Mouse (Mus musculus) cerebellum, adult (tissue): Measurements from ENCODE around the gene Svbp.
A peak's percentile ranks its signal among the peaks of the same experiment; 100 is the strongest.

Source experiments
- ATAC-seq: cut with Nextera tagmentation; 2 replicates; pipeline ENCODE4 v1.9.2; 2017; ENCODE audit warnings: mild to moderate bottlenecking, moderate library complexity, mixed read lengths; ENCODE audit not compliant: insufficient number of reproducible peaks, low FRiP score, low TSS enrichment

Svbp gene

DNA sequence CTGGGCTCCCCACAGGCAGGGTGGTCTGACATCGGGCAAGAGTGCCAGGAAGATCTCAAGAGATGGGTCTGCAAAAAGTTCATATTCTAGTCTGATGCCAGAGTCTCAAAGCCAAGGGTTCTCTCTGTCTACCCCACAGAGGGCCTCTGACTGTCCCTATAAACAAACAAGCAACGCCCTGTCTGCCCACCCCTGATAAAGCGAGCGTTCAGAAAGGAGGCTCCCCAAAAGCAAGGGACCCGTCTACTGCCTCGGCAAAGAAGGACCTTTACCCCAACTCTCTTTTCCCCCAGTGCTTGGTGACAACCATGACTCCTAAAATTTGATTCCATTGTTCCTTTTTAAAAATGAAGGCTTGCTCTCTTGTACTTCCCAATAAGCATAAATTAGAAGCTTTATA, 5.2 kb upstream of the Svbp start, which contains the start of gene Ermap:
Gene Ermap (minus strand): TSS at position 148 of the 400 bp plus-strand sequence.
- no peak for ATAC-seq

DNA sequence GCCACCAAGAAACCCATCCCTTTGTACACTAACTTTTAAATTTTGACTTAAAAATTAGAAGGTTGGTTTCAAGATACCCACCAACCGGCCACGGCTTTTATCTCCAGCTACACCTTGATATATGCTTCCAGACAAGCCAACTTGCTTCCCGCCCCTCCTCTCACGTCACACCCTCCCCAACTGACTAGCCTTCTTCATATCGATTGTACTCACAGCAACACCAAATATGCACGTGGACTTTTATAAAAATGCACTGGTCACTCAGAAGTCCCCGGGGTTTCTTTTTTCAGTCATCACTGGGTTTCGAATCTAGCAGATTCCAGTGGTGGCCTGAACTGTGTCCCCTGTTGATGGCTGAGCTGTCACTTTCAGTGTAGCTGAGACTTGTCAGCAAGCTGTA, 4.5 kb upstream of the Svbp start:
- no peak for ATAC-seq

DNA sequence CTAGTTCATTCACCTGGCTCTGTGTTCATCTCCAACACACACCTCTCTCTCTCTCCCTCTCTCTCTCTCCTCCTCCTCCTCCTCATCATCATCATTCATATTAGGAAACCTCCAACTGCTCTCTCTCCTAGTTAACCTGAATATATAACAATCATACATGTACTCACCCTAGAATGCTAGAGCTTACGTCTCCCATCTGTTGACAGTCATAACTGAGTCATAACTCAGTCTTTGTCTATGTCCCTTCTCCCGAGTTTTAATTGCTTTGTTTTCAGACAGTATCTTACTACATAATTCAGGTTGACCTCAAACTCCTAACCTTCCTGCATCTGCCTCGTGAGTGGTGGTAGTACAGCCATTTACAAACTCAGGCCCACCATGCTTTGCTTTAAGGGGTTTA, 3.8 kb upstream of the Svbp start:
- no peak for ATAC-seq

DNA sequence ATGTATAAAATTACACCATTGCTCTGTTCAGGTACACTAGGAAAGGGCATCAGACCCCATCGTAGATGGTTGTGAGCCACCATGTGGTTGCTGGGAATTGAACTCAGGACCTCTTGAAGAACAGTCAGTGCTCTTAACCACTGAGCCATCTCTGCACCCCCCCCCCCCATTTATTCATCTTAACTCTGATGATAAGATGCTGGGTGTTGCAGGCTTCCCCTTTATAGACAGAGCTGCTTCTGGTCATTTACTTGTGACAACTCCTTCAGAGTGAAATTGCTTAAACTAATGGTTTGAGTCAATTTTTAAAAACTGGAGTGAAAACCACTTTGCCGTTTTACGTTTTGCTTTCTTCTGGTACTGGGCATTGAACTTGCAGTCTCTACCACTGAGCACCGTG, 2.3 kb upstream of the Svbp start:
- ATAC-seq = no peak

DNA sequence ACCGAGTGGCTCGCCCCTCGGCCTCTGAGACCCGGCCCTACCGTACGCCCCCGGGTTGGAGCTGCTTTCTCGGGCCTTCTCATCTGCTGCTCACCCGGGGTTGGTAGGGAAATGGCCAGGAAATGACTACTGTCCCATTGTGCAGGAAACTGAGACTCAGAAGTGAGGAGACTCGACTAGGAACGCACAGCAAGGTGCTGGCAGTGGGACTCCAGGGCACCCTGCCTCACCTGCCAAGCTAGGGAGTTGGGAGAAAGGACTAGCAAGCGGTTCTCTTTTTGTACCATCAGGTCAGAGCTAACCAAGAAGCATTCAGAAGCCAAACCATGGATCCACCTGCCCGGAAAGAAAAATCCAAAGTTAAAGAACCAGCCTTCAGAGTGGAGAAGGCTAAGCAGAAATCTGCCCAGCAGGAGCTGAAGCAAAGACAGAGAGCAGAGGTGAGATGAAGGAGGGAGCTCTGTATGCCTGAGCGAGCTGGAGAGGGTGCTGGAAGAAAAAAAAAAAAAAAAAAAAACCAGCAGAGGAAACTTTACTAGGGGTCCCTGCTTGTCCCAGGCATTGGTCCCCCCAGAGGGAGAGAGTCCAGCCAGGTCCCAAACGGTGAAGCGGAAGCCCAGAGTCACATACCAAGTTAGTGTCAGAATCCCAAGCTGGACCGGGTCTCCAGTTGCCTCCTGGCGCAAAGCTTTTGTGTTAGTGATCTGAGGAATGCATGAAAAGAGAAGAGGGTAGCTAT, 645 bp downstream of the Svbp start:
- ATAC-seq = peak; percentile 59

DNA sequence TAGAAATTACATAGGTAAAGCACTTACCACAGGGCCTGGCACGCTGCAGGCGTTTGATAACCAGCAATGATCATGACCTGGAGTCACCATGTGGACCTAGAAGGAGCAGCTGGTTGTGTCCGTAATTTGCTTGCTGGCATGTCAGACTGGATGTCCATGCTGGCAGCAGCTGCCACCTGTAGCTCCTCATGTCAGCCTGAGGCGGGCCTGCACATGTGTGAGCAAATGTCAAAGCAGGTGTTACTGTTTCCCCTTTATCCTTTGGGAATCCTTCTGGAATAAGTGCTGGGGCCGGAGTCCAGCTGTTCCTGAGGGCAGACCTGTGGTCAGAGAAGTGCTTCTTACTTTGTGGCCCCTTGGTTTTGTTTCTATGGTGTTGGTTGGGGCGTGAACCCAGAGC, 3.0 kb downstream of the Svbp start:
- no peak for ATAC-seq

DNA sequence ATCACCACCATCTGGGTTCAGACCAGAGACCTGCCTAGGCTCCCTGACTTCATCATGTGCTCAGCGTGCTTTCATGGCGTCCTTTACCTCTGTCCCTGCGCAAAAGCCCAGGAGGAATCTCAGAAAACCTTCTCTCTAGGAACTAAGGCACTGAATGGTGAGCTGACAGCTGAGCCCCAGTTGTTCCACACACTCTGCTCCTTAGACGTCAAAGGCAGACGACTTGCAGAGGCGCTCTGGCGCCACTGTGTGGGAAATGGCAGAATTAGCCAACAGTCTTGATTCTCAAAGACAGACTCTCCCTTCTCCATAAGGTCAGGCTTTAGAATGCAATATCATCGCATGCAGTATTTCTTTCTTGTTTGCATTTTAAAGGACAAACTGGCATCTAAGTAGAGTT, 9.6 kb downstream of the Svbp start:
- no peak for ATAC-seq

DNA sequence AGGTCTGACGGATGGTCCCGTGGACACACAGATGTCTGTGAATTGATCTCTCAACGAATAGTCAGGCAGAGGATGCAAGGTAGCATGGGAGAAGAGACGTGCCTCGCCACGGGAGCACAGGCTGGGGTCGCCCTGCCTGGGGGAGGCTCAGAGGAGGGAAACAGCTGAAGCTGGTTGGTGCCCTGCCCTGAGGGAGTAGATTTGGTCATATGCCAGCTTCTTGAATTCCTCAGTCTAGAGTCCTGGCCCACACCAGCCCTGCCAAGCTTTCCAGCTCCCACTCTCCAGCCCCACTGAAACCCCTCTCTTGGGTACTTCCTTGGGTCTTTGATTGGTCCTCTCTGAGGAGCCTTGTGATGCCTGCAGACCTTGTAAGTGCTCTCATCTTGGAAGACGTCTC, 21.6 kb downstream of the Svbp start:
- ATAC-seq = no peak

DNA sequence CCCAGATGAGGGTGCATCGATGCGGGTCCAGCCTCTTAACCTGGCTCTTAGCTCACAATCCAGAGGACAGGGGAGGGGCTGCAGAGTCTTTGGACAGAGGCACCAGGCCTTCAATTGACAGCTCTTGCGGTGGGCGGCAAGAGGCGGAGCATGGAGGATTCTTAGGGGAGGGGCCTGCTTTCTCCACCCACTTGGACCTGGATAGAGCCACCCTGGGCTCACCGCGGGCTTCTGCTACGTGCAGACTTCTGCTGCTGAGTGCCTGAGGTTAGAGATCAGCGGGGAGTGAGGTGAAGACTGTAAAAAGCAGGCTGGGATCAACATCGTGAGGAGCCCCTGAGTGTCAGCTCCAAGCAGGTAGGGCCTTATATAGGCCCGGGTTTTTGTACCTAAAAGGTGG, 23.1 kb downstream of the Svbp start, which contains the start of gene Tmem269:
Gene Tmem269 (minus strand): TSS at position 49 of the 400 bp plus-strand sequence.
- ATAC-seq = no peak

DNA sequence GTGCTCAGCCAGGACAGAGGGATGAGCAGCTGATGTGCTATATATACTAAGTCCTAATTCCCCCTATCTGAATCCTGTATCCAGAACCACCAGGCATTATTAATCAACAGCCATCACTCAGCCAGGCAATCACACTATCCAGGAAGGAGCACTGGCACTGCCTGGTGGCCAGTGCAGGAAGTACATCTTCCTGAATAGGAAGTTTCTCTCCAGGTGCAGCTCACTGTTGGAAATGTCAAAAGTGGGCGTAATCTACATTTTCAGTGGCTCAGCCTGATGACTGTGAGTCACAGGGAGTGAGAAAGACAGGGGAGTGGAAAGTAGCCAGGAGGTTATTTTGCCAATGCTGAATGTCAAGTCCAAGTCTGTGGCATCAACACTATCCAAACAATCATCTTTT, 28.6 kb downstream of the Svbp start:
- ATAC-seq = peak; percentile 60; the same call in 1 of the 2 replicates

DNA sequence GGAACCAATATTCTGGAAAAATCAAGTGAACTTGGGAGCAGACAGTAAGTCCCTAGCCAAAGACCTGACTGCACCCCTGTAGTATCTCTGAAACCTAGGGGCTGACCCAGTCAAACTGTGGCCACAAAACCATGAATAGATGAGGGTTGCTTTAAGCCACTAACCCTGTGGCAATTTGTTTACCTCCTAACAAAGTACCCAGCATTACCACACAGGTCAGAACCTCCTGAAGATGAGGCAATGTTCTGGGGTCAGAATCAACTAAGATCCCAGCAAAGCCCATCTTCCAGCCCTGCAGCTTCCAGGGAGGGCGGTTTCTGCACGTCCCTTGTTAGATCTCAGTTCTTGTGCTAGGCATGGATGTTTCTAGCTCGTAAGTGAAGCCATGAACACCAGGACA, 29.4 kb downstream of the Svbp start:
- ATAC-seq = no peak

DNA sequence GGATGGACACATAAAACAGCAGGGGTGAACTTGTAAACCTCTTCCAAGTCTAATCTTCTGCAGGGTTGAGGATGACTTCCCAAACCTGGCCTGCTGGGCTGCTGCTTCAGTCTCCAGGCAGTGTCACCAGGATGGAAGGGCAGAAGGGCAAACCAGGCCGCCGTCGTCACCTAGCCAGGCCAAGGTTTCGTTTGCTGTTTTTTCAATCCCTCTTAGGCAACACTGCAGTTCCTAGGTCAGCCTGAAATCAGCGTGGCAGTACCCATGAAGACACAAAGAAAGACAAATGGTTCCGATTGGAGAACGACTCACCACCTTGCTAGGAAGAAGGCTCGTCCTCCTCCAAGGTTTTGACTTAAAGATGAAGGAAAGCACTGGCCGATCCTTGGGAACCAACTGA, 30.6 kb downstream of the Svbp start:
- no peak for ATAC-seq

DNA sequence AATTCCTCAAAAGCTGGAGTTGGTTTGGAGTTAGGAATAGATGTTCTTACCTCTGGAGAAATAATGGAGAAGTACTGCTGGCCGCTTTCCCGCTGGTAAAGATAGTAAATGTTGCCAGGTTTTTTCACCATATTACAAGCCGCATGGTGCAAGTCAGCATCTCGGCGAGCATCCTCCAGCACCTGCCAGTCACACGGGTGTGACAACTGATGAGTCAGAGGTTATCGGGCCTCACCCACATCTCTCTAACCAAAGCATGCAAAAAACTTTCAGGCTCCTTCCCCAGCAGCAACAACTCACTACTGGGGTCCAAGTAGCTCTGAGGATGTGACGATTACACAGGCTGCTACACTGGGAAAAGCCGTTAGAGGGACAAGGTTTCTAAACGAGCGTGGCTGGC, 31.6 kb downstream of the Svbp start:
- ATAC-seq = no peak

DNA sequence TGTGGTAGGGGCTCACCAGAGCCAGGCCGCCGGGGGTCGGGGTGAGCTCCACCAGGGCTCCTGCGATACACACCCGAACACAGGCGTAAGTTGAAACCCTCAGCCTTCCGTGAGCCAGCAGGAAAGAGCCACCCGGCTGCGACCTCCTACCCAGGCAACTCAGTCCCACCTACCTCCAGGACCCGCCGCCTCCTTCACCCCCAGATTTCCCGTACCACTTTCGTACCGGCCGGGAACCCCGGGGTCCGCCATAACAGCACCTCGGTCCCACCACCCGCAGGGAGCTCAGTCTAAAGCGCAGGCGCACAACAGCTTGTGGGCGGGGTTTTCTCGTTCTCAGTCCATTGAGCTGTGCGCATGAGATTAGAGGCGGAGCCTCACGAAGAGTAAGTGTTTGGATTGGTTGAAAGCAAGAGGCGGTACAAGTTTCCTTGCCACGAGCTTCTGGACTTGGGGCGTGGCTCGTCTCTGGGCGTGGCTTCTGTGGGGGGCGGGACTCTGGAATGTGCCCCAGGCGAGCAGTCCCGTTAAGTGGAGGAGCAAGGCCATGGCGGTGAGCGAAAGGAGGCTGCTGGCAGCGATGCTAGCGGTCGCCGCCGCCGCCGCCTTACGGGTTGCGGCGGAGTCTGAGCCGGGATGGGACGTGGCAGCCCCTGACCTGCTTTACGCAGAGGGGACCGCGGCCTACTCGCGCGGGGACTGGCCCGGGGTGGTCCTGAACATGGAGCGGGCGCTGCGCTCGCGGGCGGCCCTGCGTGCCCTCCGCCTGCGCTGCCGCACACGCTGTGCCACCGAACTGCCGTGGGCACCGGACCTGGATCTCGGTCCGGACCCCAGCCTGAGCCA, 37.5 kb downstream of the Svbp start, which contains the start of the genes AU022252 and P3h1:
Gene AU022252 (minus strand): TSS at position 303 of the 846 bp plus-strand sequence.
Gene P3h1 (plus strand): TSS at position 506 of the 846 bp plus-strand sequence.
- ATAC-seq = peak; percentile 96

DNA sequence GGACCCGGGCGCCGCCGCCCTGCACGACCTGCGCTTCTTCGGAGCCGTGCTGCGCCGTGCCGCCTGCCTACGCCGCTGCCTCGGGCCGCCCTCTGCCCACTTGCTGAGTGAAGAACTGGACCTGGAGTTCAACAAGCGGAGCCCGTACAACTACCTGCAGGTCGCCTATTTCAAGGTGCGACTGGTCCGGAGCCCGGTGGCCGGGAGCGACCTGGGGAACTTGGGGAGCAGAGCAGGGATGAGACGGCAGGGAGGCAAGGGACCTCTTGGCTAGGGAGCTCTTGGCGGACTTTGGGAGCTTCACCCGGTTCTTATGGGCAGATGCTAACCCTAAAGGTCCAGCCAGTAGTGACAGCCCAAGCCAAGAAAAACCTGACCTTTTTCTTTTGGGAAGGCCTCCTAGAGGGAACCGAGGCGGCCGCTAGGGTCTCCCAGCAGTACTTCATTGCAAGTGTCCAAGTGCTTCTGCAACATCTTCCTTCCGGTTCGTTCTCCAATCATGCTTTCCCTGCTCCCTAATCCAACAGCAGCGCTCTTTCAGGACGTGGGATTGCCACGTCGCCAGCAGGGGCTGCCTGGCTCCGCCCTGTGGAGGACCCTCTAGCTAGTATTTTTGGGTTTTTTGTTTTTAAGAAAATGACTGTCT, 38.3 kb downstream of the Svbp start:
- peak; percentile 22 for ATAC-seq

DNA sequence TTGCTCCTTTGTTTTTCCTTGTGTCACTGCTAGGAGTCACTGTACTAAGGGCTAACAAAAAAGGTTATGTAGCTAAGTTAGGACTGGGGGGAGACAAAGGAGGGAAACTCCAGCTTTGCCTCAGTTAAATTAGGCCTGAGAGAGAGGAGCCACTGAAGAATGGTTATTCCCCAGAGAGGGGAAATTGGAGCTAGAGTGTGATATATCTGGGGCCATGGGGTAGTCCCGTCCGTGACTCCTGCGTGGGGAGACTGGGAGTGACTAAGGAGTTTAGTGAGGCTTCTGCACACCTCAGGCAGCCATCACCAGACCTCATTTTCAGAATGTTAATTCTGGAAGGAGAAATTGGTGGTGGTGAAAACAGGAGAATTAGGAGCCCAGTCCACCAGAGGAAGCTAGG, 39.2 kb downstream of the Svbp start:
- ATAC-seq = no peak

DNA sequence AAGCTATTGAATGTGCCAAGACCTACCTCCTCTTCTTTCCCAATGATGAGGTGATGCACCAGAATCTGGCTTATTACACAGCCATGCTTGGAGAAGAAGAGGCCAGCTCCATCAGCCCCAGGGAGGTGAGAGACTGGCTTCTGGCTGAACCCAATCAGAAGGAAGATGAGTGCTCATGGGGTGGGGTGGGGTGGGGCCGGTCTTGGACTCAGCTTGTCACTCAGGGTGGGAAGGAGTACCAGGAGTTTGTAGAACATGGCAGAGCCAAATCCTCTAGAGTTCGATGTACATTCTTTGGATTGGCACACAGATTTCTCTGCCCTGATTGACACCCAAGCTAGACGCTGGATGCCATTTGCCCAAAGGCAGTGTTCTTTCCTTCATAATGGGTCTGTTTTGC, 43.6 kb downstream of the Svbp start:
- ATAC-seq = no peak

DNA sequence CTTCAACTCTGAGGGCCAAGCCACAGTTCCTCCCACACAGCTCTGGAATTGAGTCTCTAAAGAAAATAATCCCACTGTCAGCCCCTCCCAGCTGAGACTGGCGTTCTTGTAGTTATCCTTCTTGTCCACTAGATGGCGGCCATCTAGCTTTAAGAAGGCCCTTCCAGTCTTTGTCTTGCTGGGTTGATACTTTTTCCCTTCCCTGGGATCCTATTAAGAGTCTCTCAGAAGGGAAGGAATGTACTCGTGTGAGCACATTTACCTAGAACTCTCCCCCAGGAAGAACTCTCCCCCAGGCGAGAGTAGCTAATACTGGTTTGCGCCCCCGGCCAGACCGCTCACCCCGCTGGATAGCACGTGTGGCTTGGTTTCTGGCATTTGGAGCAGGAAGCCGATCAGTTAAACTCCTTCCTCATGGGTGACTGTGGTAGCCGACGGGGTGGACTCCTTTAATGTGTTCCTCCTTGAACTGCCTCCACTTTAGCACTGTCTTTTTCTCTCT, 44.1 kb downstream of the Svbp start:
- peak; percentile 42; the same call in 1 of the 2 replicates for ATAC-seq

DNA sequence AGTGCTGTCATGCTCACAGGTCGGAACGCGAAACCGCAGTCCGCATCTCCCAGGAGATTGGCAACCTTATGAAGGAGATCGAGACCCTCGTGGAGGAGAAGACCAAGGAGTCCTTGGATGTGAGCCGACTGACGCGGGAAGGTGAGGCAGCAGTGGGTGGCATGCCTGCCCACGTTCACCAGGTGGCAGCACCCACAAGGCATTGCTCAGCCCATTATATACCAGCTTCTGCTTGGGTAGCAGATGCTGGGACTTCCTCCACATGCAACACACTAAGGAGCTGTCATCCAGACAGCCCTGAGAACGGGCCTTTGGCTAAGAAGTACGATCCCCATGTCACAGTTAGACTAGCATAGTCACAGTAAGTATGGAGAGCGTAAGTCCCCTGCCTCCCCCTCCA, 46.6 kb downstream of the Svbp start:
- no peak for ATAC-seq

DNA sequence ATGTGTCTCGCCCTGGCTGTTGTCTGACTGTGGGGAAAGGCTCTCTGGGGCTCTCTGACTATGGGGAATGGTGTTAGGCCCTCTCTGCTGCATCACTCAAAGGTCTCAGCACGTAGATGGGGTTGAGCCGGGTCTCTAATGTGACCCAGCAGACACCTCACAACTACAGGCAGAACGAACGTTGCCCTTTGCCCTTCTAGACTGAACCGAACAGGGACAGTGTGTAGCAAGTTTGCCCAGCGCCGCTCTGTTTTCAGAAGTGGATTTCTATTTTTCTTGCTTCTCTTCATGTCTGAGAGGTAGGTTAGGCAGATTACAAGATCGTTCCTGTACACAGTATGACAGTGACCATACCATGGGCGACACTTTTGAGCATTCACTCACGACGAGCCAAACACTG, 47.5 kb downstream of the Svbp start:
- no peak for ATAC-seq
